Mouse (Mus musculus) spleen, adult 12 weeks (tissue): Measurements from ENCODE around the gene Gm38431.

Experiments used
- DNase-seq: peaks from one replicate; pipeline ENCODE4 v3.0.0; 2022; ENCODE audit warnings: low spot score

Gm38431 gene

GRCm38 (mm10) chr9:21041308-21041707 is 50.5 kb downstream of the Gm38431 start:
- no peak for DNase-seq

DNA sequence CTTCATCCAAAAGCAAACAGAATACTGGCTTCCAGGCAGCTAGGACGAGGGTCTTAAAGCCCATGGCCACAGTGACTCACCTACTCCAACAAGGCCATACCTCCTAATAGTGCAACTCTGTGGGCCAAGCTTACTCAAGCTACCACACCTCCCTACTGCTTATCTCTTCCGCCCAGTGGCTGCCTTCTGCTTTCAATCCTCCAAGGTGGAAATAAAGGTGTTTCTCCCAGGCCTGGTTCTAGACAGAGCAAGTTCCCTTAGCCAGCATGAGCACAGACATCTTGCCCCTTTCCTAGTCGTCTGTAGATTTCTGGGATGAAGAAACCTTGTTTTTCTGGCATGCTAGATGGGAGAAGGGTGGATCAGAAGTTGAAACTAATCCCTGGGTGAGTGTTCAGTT is 52.0 kb downstream of the Gm38431 start:
- no peak for DNase-seq

- no peak for DNase-seq
Measured at GRCm38 (mm10) chr9:21037481-21037891, 54.3 kb downstream of the Gm38431 start.

- DNase-seq = no peak
Measured at GRCm38 (mm10) chr9:21036666-21037065, 55.1 kb downstream of the Gm38431 start.

DNA sequence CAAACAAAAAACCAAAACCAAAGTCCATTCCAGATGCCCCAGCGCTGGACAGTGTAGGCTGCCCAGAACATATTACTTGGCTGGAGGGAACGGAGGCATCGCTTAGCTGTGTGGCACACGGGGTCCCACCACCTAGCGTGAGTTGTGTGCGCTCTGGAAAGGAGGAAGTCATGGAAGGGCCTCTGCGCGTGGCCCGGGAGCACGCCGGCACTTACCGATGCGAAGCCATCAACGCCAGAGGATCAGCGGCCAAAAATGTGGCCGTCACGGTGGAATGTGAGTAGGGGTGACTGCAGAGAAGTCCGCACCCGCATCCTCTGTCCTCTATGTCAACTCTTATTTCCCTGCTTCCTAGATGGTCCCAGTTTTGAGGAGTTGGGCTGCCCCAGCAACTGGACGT is 55.6 kb downstream of the Gm38431 start:
- no peak for DNase-seq

- no peak for DNase-seq
Measured at GRCm38 (mm10) chr9:21035586-21035985, 56.2 kb downstream of the Gm38431 start.

DNA sequence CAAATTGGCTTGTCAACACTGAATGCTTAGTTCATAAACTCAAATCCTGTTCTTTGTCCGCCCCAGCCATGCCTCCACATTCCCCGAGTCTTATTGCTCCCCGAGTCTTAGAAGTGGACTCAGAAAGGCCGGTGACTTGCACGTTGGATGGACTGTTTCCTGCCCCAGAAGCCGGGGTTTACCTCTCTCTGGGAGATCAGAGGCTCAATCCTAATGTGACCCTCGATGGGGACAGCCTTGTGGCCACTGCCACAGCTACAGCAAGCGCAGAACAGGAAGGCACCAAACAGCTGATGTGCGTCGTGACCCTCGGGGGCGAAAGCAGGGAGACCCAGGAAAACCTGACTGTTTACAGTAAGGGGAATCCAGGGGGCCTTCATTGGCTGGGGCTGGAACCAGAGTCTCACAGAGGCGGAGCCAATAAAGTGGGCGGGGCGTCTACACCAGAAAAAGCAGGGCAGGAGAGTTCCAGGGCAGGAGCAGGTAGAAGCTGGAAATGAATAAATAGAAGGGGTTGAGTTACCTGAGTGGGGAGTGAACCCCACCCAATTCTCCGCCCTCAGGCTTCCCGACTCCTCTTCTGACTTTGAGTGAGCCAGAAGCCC is 57.2 kb downstream of the Gm38431 start:
- no peak for DNase-seq

- DNase-seq = peak; percentile 88
Measured at GRCm38 (mm10) chr9:21033136-21033535, 58.7 kb downstream of the Gm38431 start.

GRCm38 (mm10) chr9:21032491-21032890 is 59.3 kb downstream of the Gm38431 start:
- no peak for DNase-seq

DNA sequence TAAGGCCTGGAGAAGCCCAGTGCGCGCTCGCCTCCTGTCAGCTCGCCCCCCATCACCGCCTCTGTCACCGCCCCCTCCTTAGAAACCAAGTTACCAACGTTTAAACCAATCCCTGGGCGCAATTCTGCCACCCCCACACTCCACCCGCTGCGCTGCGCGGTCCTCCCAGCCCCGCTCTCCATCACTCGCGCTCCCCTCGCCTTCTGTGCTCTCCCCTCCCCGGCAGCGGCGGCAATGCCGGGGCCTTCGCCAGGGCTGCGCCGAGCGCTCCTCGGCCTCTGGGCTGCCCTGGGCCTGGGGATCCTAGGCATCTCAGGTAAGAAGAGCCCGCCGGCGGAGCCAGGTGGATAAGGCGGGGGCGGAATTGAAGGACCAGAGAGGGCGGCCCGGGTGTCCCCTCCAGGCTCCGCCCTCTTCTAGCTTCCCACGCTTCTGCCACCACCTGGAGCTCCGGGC is 59.9 kb downstream of the Gm38431 start, which contains the start of gene Icam5:
TSS of gene Icam5 (plus strand) at position 178 of the 456 bp plus-strand sequence.
- DNase-seq = peak; percentile 52

- peak; percentile 59 for DNase-seq
Measured at GRCm38 (mm10) chr9:21031251-21031895, 60.4 kb downstream of the Gm38431 start.

DNA sequence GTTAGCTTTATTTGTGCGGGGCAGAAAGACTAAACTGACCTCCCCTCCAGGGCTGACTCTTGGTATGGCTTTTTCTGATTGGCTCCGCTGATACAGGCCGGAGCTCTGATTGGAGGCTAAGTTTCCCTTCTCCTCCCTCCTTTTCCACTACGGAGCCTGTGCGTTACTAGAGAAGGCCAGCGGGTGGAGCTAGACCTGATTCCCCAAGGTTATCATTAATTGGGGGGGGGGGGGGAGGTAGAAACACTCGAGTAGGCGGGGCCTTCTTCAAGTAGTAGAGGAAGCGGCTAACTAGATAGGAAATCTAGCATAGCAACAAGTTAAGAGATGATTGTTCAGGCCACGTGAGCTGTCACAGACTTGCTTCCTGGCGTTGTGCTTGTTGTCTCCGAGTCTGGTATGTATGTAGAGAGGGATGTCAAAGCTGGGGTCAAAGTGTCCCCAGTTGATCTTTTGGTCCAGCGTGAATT is 61.0 kb downstream of the Gm38431 start:
- peak; percentile 79 for DNase-seq

GRCm38 (mm10) chr9:21030055-21030600 is 61.7 kb downstream of the Gm38431 start:
- no peak for DNase-seq

GRCm38 (mm10) chr9:21029291-21030054 is 62.3 kb downstream of the Gm38431 start, which contains the start of gene Icam4:
Gene Icam4 (plus strand): TSS chr9:21029373.
- peak; percentile 85 for DNase-seq

- no peak for DNase-seq
Measured at GRCm38 (mm10) chr9:21028560-21029110, 63.2 kb downstream of the Gm38431 start.

DNA sequence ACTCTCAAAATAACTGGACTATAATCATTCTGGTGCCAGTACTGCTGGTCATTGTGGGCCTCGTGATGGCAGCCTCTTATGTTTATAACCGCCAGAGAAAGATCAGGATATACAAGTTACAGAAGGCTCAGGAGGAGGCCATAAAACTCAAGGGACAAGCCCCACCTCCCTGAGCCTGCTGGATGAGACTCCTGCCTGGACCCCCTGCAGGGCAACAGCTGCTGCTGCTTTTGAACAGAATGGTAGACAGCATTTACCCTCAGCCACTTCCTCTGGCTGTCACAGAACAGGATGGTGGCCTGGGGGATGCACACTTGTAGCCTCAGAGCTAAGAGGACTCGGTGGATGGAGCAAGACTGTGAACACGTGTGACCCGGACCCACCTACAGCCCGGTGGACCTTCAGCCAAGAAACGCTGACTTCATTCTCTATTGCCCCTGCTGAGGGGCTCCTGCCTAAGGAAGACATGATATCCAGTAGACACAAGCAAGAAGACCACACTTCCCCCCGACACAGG is 64.0 kb downstream of the Gm38431 start:
- no peak for DNase-seq

- no peak for DNase-seq
Measured at GRCm38 (mm10) chr9:21026849-21027248, 64.9 kb downstream of the Gm38431 start.

- no peak for DNase-seq
Measured at GRCm38 (mm10) chr9:21025258-21025810, 66.5 kb downstream of the Gm38431 start.

DNA sequence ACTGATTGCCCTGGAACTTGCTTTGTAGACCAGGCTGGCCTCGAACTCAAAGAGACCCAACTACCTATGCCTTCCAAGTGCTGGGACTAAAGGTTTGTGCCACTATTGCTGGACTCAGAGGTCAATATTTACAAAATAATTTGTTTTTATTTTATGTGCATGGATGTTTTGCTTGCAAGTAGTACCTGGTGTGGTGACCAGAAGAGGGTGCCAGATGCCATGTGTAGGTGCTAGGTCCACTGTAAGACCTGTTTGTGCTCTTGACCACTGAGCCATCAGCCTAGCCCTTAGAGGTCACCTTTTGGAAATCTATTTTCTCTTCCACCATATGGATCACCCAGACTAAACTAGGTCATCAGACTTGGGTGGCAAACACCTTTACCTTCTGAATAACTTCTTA is 69.1 kb downstream of the Gm38431 start:
- DNase-seq = no peak

DNA sequence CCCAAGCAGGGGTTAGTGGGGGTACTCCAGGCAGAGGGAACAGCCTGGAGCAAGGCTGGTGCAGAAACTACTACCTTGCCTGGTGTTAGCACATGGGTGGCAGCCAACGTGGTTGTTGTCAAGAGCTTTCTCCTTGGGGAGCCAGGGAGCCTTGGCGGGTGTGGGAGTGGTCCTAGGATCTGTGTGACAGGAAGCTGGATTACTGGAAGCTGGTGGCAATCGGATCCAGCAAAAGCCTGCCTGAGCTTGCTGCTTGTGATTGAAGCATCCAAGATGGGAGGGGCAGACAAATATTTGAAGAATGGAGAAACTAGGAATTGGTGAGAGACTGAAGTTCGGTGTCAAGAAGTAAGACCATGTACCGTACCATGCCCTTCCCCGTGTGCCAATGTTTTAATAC is 69.5 kb downstream of the Gm38431 start:
- no peak for DNase-seq

DNA sequence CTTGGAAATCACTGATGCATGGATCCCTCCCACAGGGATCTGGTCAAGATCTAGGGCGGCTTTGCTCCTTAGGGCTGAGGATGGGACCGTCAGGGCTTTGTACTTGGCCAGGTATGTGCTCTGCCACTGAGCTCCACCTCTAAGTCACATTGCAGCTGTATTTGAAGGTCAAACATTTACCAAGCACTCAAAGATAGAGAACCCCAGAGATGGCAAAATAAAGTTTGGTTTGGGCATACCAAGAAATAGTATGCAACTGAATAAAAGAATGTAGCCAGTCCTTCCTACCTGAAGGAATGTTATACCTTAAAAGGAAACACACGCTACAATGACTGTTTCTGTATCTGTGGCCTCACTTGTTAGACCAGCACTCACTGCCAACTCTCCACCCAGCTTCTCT is 70.4 kb downstream of the Gm38431 start:
- no peak for DNase-seq

- no peak for DNase-seq
Measured at GRCm38 (mm10) chr9:21018600-21018999, 73.2 kb downstream of the Gm38431 start.
